Mouse (Mus musculus): ENCODE results near the gene Hps3. TPM values are rescaled to one million over a fixed set of nuclear protein-coding genes. Genes with fewer than 3 reads are reported as not detected.
"Not testable (repeated sequence)": the region's sequence is repeated elsewhere in the genome, so short reads cannot be mapped to it uniquely, and the experiment has no call there.

Hps3 gene
- total RNA-seq, 4 experiments from 2014 or later = 15.2 to 16.7 (median 15.8) TPM

DNA sequence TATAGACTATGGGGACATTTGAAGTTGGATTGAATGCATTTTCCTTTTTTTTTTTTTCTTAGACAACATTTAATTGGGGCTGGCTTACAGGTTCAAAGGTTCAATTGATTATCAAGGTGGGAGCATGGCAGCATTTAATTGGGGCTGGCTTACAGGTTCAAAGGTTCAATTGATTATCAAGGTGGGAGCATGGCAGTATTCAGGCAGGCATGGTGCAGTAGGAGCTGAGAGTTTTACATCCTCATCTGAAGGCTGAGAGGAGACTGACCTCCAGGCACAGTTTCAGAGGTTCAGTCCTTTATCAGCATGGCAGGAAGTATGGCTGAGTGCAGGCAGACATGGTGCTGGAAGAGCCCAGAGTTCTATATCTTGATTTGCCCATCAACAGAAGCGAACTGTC lies 85.7 kb downstream of the Hps3 start:
- DNase-seq (ENCODE audit: low spot score in 2 of 2) = not testable (repeated sequence)

DNA sequence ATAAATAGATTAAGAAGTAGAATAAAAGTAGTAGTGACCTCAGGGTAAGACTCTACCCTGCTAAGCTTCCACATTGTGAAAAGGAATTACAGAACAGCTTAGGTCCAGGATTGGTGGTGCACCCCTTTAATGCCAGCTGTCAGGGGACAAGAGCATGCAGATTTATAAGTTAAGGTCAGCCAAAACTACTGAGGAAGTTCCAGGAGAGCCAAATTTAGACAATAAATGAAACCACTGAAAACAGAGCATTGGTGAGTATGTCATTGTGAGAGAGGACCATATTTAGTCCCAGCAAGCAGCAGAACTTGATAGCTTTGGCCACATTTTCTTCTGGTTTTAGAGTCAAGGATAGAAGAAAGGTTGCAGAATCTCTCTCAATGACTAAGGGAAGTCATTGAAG lies 86.6 kb downstream of the Hps3 start:
- no peak for DNase-seq (ENCODE audit: low spot score in 2 of 2)

Other genes starting within 250 kb of the Hps3 start
- 10 to 100 TPM; 10.2 to 14.0 (median 11.4) TPM for gene Cp, start 78.3 kb downstream of the Hps3 start, total RNA-seq (2022)
- gene Hltf, start 22.5 kb upstream of the Hps3 start, total RNA-seq (2022) = 10 to 100 TPM; 17.6 to 20.8 (median 20.1) TPM
- 10 to 100 TPM; 27.2 to 35.0 (median 30.3) TPM for gene Gyg, start 120.0 kb upstream of the Hps3 start, total RNA-seq (2022)
- gene Cpa3, start 206.9 kb upstream of the Hps3 start, total RNA-seq (2022) = under 1 TPM in 1 of 4 experiments, not detected in 3; 0.34 TPM
- gene Cpb1, start 240.4 kb upstream of the Hps3 start, total RNA-seq (2022) = under 1 TPM in 2 of 4 experiments, not detected in 2; 0.13 to 0.14 TPM